Mouse (Mus musculus) G1E (cell line): Measurements from ENCODE around the gene Rasal1.

Experiments used
- CTCF ChIP-seq: IDR thresholded peaks from 2 replicates; pipeline ENCODE4 v1.5.1; 2012; ENCODE audit warnings: low read depth, low read length, inconsistent platforms, mixed read lengths
- GATA1 ChIP-seq: IDR thresholded peaks from 2 replicates; pipeline ENCODE4 v1.6.1; 2012; ENCODE audit warnings: borderline replicate concordance, low read length, inconsistent platforms, mixed read lengths
- POLR2AphosphoS5 ChIP-seq: IDR thresholded peaks from 2 replicates; pipeline ENCODE4 v1.6.1; 2012; ENCODE audit warnings: low read depth, low read length, inconsistent platforms; ENCODE audit not compliant: insufficient replicate concordance
- TAL1 ChIP-seq: conservative IDR thresholded peaks from 2 replicates; pipeline ENCODE4 v1.6.1; 2012; ENCODE audit warnings: low read depth, low read length, inconsistent platforms, mixed read lengths

GRCm38 (mm10) chr5:120606590-120607200 is 41.9 kb upstream of the Rasal1 start:
- no peak for TF ChIP-seq CTCF
- no peak for TF ChIP-seq GATA1
- no peak for TF ChIP-seq TAL1
- no peak for TF ChIP-seq POLR2AphosphoS5
